Mouse (Mus musculus): ENCODE measurements at regions not wholly inside any gene's neighbourhood (a gene's known extent, or its start where the extent isn't known, plus 50 kb on each side); places are given as distances from the start of the nearest gene placed in this dataset.

DNA sequence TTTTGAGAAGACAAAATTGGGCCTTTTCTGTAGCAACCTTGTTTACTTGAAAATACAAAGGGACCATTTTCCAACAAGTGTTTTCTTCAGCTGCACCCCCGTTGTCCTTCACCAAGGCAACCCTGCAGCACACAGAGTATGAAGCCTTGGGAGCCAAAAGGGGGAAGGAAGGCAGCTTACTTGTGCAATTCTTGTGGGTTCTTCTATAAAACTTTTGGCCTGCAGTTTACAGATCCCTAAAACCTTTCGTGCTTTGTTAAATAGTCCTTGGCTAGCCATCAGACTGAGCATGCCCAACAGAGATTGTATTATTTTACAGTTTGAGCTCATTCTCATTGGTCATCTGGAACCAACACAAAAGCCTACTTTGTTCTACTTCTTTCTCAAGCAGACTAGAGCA lies 140.6 kb upstream of the H2al1a start:
- peak; percentile 61 for ATAC-seq (replicated peaks; ENCODE audit: poor library complexity)

DNA sequence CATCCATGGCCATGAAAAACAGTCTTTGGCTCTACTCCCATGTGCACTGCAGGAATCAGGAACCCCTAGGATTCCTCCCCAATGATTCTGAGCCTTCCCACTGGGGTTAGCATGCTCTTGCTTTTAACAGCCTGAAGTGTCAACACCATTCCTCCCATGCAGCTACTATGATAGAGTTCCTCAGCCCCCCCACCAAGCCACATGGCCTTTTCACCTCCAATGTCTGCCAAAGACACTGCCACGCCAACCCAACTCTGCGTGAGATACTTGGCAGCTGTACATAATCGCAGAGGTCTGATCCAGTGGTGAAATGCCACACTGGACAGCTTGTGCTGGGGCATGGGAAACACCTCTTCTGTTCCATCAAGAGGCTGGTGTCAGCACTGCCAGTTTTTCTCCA lies 128.6 kb upstream of the H2al1a start:
- no peak for ATAC-seq (replicated peaks; ENCODE audit: poor library complexity)

DNA sequence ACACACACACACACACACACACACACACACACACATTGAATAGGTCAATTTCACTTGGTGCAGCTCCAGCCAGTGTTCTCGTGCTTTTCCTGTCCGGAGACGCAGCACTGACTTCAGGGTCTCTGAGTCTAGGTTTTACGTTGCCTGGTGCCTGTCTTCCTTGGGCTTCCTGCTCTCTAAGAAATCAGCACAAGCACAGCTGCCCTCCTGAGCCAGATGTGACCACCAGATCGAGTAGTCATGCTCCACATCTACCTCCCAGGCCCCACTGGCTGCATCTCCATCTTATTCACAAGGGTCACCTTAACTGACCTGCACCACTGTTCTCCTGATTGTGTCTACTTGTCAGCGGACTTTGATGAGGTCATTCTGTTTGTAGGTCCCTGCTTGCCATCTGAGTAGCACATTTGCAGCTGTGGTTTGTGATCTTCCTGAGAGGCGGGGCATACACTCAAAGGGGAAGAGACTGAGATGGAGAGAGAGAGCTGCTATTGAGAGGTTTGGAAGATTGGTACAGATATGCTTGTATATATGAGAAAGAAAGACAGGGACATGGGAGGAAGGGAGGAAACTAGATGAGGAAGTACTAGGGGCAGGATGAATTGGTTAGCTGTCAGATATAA lies 118.8 kb upstream of the H2al1a start:
- ATAC-seq (replicated peaks; ENCODE audit: poor library complexity), result peak; percentile 87

DNA sequence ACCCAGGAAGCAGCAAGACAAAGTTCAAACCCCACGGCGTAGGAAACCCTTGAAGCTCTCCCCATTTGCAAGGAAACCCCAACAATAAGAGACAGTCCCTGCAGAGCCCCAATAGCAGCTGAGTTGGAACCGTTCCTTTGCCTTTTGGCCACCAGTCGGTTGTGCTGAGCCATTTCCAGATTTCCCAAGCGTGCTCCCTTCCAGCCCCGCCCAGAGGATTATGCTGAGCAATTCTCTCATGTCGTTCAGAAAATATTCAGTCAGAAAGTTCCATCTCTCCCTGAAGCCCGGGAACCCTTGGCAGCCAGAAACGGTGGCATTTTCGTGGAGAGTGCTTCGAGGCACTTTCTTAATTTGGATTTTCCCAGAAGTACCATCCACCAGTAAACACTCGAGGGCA lies 117.2 kb upstream of the H2al1a start:
- ATAC-seq (replicated peaks; ENCODE audit: poor library complexity), result no peak

DNA sequence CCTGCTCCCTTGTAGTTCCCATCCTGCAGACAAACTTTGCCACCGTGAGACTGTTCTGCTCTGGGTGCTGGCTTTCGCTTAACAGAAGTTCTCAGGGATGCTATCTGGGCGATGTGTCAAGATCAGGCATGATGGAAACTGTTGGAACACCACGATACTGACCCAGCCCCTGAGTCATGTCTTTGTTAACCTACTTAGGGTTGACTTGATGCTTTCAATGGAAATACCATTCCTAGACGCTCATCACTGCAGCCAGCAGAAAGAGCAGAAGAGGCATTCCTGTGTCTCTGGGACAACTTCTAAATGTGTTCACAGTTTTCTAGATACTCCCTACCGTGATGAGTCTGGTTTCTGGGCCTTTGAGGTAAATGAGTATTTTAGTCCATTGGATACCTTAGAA lies 108.2 kb upstream of the H2al1a start:
- no peak for ATAC-seq (replicated peaks; ENCODE audit: poor library complexity)

DNA sequence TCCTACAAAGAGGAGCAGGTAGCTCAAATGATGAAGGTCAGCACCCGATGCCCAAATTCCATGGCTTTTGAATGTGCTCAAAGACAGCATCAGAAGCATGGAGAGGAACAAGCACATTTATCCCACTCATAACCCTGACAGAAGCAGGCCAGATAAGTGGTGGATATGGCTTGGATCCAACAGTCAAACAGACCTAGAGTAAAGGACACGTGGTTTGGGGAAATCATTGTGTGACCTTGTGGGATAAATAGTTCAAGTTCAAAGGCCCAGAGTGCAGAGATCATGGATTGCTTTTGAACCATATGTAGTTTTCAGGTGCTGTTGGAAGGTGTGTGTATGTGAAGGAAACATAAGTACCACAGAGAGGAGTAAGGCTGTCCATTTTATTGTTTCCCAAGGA lies 94.9 kb upstream of the H2al1a start:
- no peak for ATAC-seq (replicated peaks; ENCODE audit: poor library complexity)

GRCm38 (mm10) chrX:11209895-11210294 lies 89.2 kb upstream of the H2al1a start:
- no peak for ATAC-seq (replicated peaks; ENCODE audit: poor library complexity)

DNA sequence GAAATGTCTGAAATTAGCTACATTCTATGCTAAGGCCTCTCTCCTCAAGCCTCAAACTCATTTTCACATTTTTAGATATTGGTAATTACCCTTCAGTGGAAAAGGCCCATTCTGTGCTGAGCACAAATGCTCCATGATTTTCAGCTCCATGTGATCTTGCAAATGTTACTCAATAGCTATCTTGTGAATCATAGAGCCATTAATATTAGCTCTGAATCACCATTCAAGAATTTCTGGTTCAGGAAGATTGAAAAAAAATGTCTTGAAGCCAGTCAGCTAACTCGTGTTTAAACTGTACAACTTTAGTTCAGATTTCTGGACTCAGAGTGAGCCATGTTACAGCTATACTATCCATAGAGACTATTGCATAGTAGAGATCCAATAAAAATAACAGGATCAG lies 86.2 kb upstream of the H2al1a start:
- ATAC-seq (replicated peaks; ENCODE audit: poor library complexity), result no peak

- peak; percentile 50; the same call in 1 of the 2 replicates for ATAC-seq (replicated peaks; ENCODE audit: poor library complexity)
These were observed 85.6 kb upstream of the H2al1a start for GRCm38 (mm10) chrX:11213492-11213891.

- ATAC-seq (replicated peaks; ENCODE audit: poor library complexity), result peak; percentile 90
These were observed 60.0 kb upstream of the H2al1a start for GRCm38 (mm10) chrX:11239066-11239465.

- ATAC-seq (replicated peaks; ENCODE audit: poor library complexity), result no peak
These were observed 53.5 kb upstream of the H2al1a start for GRCm38 (mm10) chrX:11245576-11245975.

All from megakaryocyte progenitor cell, adult 5-6 weeks (primary cell).